Mouse (Mus musculus) heart, postnatal 0 days (tissue): ENCODE measurements around the gene Mast4.

ENCODE experiments used
- CTCF ChIP-seq: IDR thresholded peaks from 2 replicates; pipeline ENCODE4 v1.5.1; 2016; ENCODE audit warnings: antibody characterized with exemption, control low read depth, low read depth
- EP300 ChIP-seq: IDR thresholded peaks from 2 replicates; pipeline ENCODE4 v1.6.1; 2016; ENCODE audit warnings: antibody characterized with exemption, low read depth

DNA sequence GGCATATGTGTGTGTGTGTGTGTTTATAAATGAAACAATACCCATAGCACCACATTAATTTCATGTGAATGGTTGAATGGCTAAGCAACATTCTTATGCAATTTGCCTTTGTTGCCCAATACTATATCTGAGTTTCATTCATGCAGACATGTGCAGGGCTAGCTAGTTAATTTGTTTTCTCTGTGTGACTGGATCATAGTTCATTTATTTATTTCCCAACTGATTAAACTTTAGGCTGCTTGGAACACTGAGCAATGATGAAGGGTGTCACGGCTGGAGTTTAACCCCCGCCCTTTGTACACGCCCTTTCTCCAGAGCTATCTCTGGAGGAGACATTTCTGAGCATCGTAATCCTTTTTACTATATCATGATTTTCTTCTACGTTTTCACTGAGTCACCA lies 481.4 kb downstream of the Mast4 start:
- no peak for TF ChIP-seq CTCF
- no peak for TF ChIP-seq EP300
